ENCODE assay signal across 38 mouse cellular contexts in genomic region chr9:92331383-92331782, GRCm38 (mm10). TPM values are rescaled to one million over a fixed set of nuclear protein-coding genes. Genes with fewer than 3 reads are reported as not detected.
"Had no signal": no experiment of that assay in that cellular context is flagged by ENCODE, and none has a peak within 500 bp of the region (broad histone marks: within the 10 kb centered on the region; RNA-seq: fewer than 3 reads in every experiment).

No protein-coding gene starts in this region.

- ATAC-seq: forebrain, embryonic 13.5 days; forebrain, embryonic 14.5 days; forebrain, embryonic 15.5 days; forebrain, embryonic 16.5 days; forebrain, postnatal 0 days had no signal

- H3K9ac ChIP-seq: embryonic facial prominence, embryonic 12.5 days; embryonic facial prominence, embryonic 13.5 days; embryonic facial prominence, embryonic 15.5 days; forebrain, embryonic 12.5 days; forebrain, embryonic 13.5 days; forebrain, embryonic 15.5 days; forebrain, postnatal 0 days had no signal

- DNase-seq: cerebellum, adult 8-10 months; cerebellum, adult 9-10 months; cerebellum, adult 9-11 months; cerebellum, postnatal 10 days; cerebellum, postnatal 25 days; cerebellum, postnatal 36 days; embryo, embryonic 11 days; forebrain, postnatal 0 days; gastrocnemius, adult 2 months; gastrocnemius, postnatal 10 days; gastrocnemius, postnatal 14 days; gastrocnemius, postnatal 25 days; gastrocnemius, postnatal 36 days; heart, adult 11 months; heart, adult 18-20 months; heart, adult 2 months had no signal

- H3K4me3 ChIP-seq: embryonic facial prominence, embryonic 10.5 days; embryonic facial prominence, embryonic 12.5 days; embryonic facial prominence, embryonic 13.5 days; embryonic facial prominence, embryonic 15.5 days; erythroblast, embryonic 14.5 days; forebrain, embryonic 10.5 days; forebrain, embryonic 12.5 days; forebrain, embryonic 13.5 days; forebrain, embryonic 15.5 days; gastrocnemius, adult 2 months; heart, adult 2 months had no signal

- H3K36me3 ChIP-seq: embryonic facial prominence, embryonic 10.5 days; embryonic facial prominence, embryonic 12.5 days; embryonic facial prominence, embryonic 13.5 days; embryonic facial prominence, embryonic 15.5 days; forebrain, embryonic 10.5 days; forebrain, embryonic 12.5 days; forebrain, embryonic 15.5 days had no signal

- H3K4me1 ChIP-seq: embryonic facial prominence, embryonic 10.5 days; embryonic facial prominence, embryonic 12.5 days; embryonic facial prominence, embryonic 13.5 days; embryonic facial prominence, embryonic 15.5 days; forebrain, embryonic 10.5 days; forebrain, embryonic 12.5 days; forebrain, embryonic 13.5 days; forebrain, embryonic 15.5 days had no signal

- H3K4me2 ChIP-seq: embryonic facial prominence, embryonic 12.5 days; embryonic facial prominence, embryonic 13.5 days; embryonic facial prominence, embryonic 15.5 days; forebrain, embryonic 12.5 days; forebrain, embryonic 13.5 days; forebrain, embryonic 15.5 days had no signal

- H3K9me3 ChIP-seq: embryonic facial prominence, embryonic 10.5 days; embryonic facial prominence, embryonic 12.5 days; embryonic facial prominence, embryonic 15.5 days; forebrain, embryonic 10.5 days; forebrain, embryonic 12.5 days; forebrain, embryonic 13.5 days; forebrain, embryonic 15.5 days had no signal

- H3K27ac ChIP-seq: embryonic facial prominence, embryonic 10.5 days; embryonic facial prominence, embryonic 12.5 days; embryonic facial prominence, embryonic 13.5 days; embryonic facial prominence, embryonic 15.5 days; forebrain, embryonic 10.5 days; forebrain, embryonic 12.5 days; forebrain, embryonic 13.5 days; forebrain, embryonic 15.5 days; gastrocnemius, adult 2 months; heart, adult 2 months had no signal

- H3K27me3 ChIP-seq: embryonic facial prominence, embryonic 12.5 days; embryonic facial prominence, embryonic 13.5 days; embryonic facial prominence, embryonic 15.5 days; forebrain, embryonic 12.5 days; forebrain, embryonic 13.5 days; forebrain, embryonic 15.5 days had no signal

RNA-seq across cellular contexts. Expression of gene 1700057G04Rik, which starts 22.2 kb away (rescaled TPM):
- total RNA-seq: common myeloid progenitor, adult 5-6 weeks; forebrain, postnatal 0 days; gastrocnemius, adult 18-20 months; gastrocnemius, adult 2 months; gastrocnemius, adult 8-10 months; gastrocnemius, postnatal 10 days; gastrocnemius, postnatal 14 days; gastrocnemius, postnatal 25 days; gastrocnemius, postnatal 36 days; gastrocnemius, postnatal 4 days; granulocyte monocyte progenitor cell, adult 5-6 weeks; heart, adult 18-20 months; heart, adult 2 months; heart, adult 8-10 months had no signal
- polyA plus RNA-seq: cortical plate, adult 2 months; embryonic facial prominence, embryonic 10.5 days; embryonic facial prominence, embryonic 11.5 days; embryonic facial prominence, embryonic 12.5 days; embryonic facial prominence, embryonic 13.5 days; embryonic facial prominence, embryonic 14.5 days; embryonic facial prominence, embryonic 15.5 days; erythroblast, embryonic 14.5 days; forebrain, embryonic 10.5 days; forebrain, embryonic 11.5 days; forebrain, embryonic 12.5 days; forebrain, embryonic 13.5 days; forebrain, embryonic 14.5 days; forebrain, embryonic 15.5 days; forebrain, embryonic 16.5 days; forebrain, postnatal 0 days; frontal cortex, adult 2 months; heart, adult 2 months had no signal

RNA-seq across cellular contexts. Expression of gene Plscr2, which starts 56.0 kb away (rescaled TPM):
- total RNA-seq: common myeloid progenitor, adult 5-6 weeks; granulocyte monocyte progenitor cell, adult 5-6 weeks had no signal
- polyA plus RNA-seq: erythroblast, embryonic 14.5 days had no signal
